Comparison of ENCODE assay signal across 22 mouse cellular contexts in genomic region chr3:102270257-102270656, GRCm38 (mm10).
DNase-seq lines count a peak whose midpoint lies in the region; ATAC-seq and TF ChIP-seq lines count a peak whose summit lies in the region.
"Had no signal": no experiment of that assay in that cellular context is flagged by ENCODE, and none has a peak within 500 bp of the region (broad histone marks: within the 10 kb centered on the region; RNA-seq: fewer than 3 reads in every experiment).

No protein-coding gene starts in this region.

- DNase-seq in embryo, embryonic 10 days (ENCODE audit: low spot score) = peak; percentile 36
- DNase-seq in embryo, embryonic 9.5 days (ENCODE audit: extremely low spot score) = no peak
- DNase-seq in testis, postnatal 10 days (ENCODE audit: low spot score) = peak; percentile 16
- DNase-seq in testis, postnatal 14 days (ENCODE audit: low spot score) = no peak
- DNase-seq in embryo, embryonic 11 days = peak; percentile 25
- no peak for DNase-seq in yolk sac, embryonic 10.5 days (ENCODE audit: low spot score)
- DNase-seq in liver, postnatal 0 days = no peak
- DNase-seq: adrenal gland, postnatal 10 days; adrenal gland, postnatal 25 days; cerebellum, adult 11 months; cerebellum, adult 18-20 months; cerebellum, adult 8-10 months; cerebellum, adult 9-11 months; cerebellum, postnatal 14 days; cerebellum, postnatal 36 days had no signal

- H3K27me3 ChIP-seq in liver, postnatal 0 days (ENCODE audit: insufficient read depth, low read length) = no peaks in the 10 kb centered on the region
- H3K27me3 ChIP-seq: embryonic facial prominence, embryonic 13.5 days; embryonic facial prominence, embryonic 15.5 days; forebrain, embryonic 12.5 days had no signal

- H3K4me2 ChIP-seq in liver, postnatal 0 days (ENCODE audit: low read depth, low read length) = no peak overlapping the region
- H3K4me2 ChIP-seq: embryonic facial prominence, embryonic 13.5 days; embryonic facial prominence, embryonic 15.5 days; forebrain, embryonic 12.5 days had no signal

- H3K4me1 ChIP-seq in liver, postnatal 0 days (ENCODE audit: insufficient read depth) = no peaks in the 10 kb centered on the region; the same call in 1 of the 2 replicates
- H3K4me1 ChIP-seq: forebrain, embryonic 12.5 days had no signal

- TF ChIP-seq EP300 in liver, postnatal 0 days (IDR thresholded peaks at IDR 0.05; ENCODE audit: low read depth) = no peak

- H3K9ac ChIP-seq in liver, postnatal 0 days (replicated peaks) = no peak overlapping the region
- H3K9ac ChIP-seq: embryonic facial prominence, embryonic 13.5 days; embryonic facial prominence, embryonic 15.5 days; forebrain, embryonic 12.5 days had no signal

- H3K36me3 ChIP-seq in liver, postnatal 0 days (replicated peaks; ENCODE audit: insufficient read depth, low read length) = no peaks in the 10 kb centered on the region
- H3K36me3 ChIP-seq: embryonic facial prominence, embryonic 13.5 days; embryonic facial prominence, embryonic 15.5 days; forebrain, embryonic 10.5 days; forebrain, embryonic 12.5 days had no signal

- H3K27ac ChIP-seq in liver, postnatal 0 days (ENCODE audit: low read depth) = no peak overlapping the region
- H3K27ac ChIP-seq: embryonic facial prominence, embryonic 13.5 days; embryonic facial prominence, embryonic 15.5 days; forebrain, embryonic 10.5 days; forebrain, embryonic 12.5 days had no signal

- H3K4me3 ChIP-seq in liver, postnatal 0 days (ENCODE audit: low read depth, low read length) = no peak overlapping the region
- H3K4me3 ChIP-seq: embryonic facial prominence, embryonic 13.5 days; embryonic facial prominence, embryonic 15.5 days; erythroblast, embryonic 14.5 days; forebrain, embryonic 10.5 days; forebrain, embryonic 12.5 days had no signal

- H3K9me3 ChIP-seq in liver, postnatal 0 days (ENCODE audit: low read length) = no peaks in the 10 kb centered on the region
- H3K9me3 ChIP-seq: embryonic facial prominence, embryonic 13.5 days; embryonic facial prominence, embryonic 15.5 days; forebrain, embryonic 10.5 days; forebrain, embryonic 12.5 days had no signal

- TF ChIP-seq CTCF in liver, postnatal 0 days (IDR thresholded peaks at IDR 0.05; ENCODE audit: low read depth) = no peak

- no peak for ATAC-seq in liver, postnatal 0 days
- ATAC-seq: forebrain, embryonic 14.5 days; forebrain, embryonic 16.5 days had no signal

- WGBS in liver, postnatal 0 days (ENCODE audit: insufficient replicate concordance) = 62% methylated on average over 6 of the region's 6 CpGs

Comparison
In these comparisons a context has a peak if more than half of its experiments do, and no peak if none do; other contexts are left out.
1. DNase-seq: peak in embryo, embryonic 10 days (single experiment), testis, postnatal 10 days (single experiment) and embryo, embryonic 11 days (single experiment); none in embryo, embryonic 9.5 days (single experiment), testis, postnatal 14 days (single experiment), yolk sac, embryonic 10.5 days (single experiment) and liver, postnatal 0 days (single experiment).